Mouse (Mus musculus) heart, embryonic 13.5 days (tissue): Measurements from ENCODE around the gene Zcchc7. TPM values are rescaled to one million over a fixed set of nuclear protein-coding genes. Genes with fewer than 3 reads are reported as not detected.

ENCODE experiments used
- ATAC-seq: fragments of 200-750 bp; cut with Nextera tagmentation; 2 replicates; pipeline ENCODE4 v1.8.0; 2017; ENCODE audit warnings: moderate TSS enrichment; ENCODE audit not compliant: insufficient number of reproducible peaks, low FRiP score, low TSS enrichment; ENCODE audit errors: extremely low read depth
- H3K27ac ChIP-seq: fragments of 300-500 bp; sonication (generic); replicated peaks from 2 replicates; pipeline ENCODE4 v1.5.1; 2015; ENCODE audit warnings: moderate library complexity, mild to moderate bottlenecking, inconsistent platforms
- H3K27me3 ChIP-seq: fragments of 300-500 bp; sonication (generic); replicated peaks from 2 replicates; pipeline ENCODE4 v1.6.1; 2015; ENCODE audit warnings: mild to moderate bottlenecking, inconsistent platforms
- H3K36me3 ChIP-seq: fragments of 300-500 bp; sonication (generic); 2 replicates; pipeline ENCODE4 v1.6.1; 2015; ENCODE audit warnings: mild to moderate bottlenecking, inconsistent platforms
- H3K4me1 ChIP-seq: fragments of 300-500 bp; sonication (generic); 2 replicates; pipeline ENCODE4 v1.6.1; 2015; ENCODE audit warnings: inconsistent platforms
- H3K4me2 ChIP-seq: fragments of 300-500 bp; sonication (generic); 2 replicates; pipeline ENCODE4 v1.6.1; 2015; ENCODE audit warnings: inconsistent platforms, mild to moderate bottlenecking, moderate library complexity
- H3K4me3 ChIP-seq: fragments of 300-500 bp; sonication (generic); 2 replicates; pipeline ENCODE4 v1.5.1; 2015; ENCODE audit warnings: moderate library complexity, mild to moderate bottlenecking, inconsistent platforms
- H3K9ac ChIP-seq: fragments of 300-500 bp; sonication (generic); 2 replicates; pipeline ENCODE4 v1.6.1; 2015; ENCODE audit warnings: inconsistent platforms, mild to moderate bottlenecking, moderate library complexity
- H3K9me3 ChIP-seq: fragments of 300-500 bp; sonication (generic); 2 replicates; pipeline ENCODE4 v1.6.1; 2016; ENCODE audit warnings: inconsistent platforms
- WGBS: fragments of 180-500 bp; shearing (Covaris S2); methylation state at CpG from one replicate; pipeline ENCODE4 v1.1.7; 2015; ENCODE audit warnings: mixed read lengths; 5-methylcytosine and 5-hydroxymethylcytosine counted together
- polyA plus RNA-seq: library from polyadenylated mRNA; unstranded; fragments of >200 nt; fragmentation: Nextera tagmentation; extraction: Ambion mirVana; gene quantifications from 2 replicates; pipeline ENCODE4 v1.2.1, GENCODE M21; 2015

The Zcchc7 gene
- polyA plus RNA-seq, 1 experiment from 2014 or later = 15.5 TPM

GRCm38 (mm10) chr4:44776651-44777050 lies 21.0 kb downstream of the Zcchc7 start:
- 68% methylated on average over 2 of the region's 2 CpGs for WGBS
- no peak overlapping the region for H3K27ac ChIP-seq
- H3K27me3 ChIP-seq = no peaks in the 10 kb centered on the region

GRCm38 (mm10) chr4:44777101-44777500 lies 21.4 kb downstream of the Zcchc7 start:
- Histone ChIP-seq H3K9me3 (no peaks in the 10 kb centered on the region), H3K36me3 (no peaks in the 10 kb centered on the region), H3K9ac (no peak overlapping the region), H3K4me2 (no peak overlapping the region), H3K4me3 (no peak overlapping the region), H3K27ac (no peak overlapping the region), H3K27me3 (no peaks in the 10 kb centered on the region), H3K4me1 (peaks cover 3% of the 10 kb centered on the region)
- 78% methylated on average over 3 of the region's 3 CpGs for WGBS
- ATAC-seq = no peak

More at GRCm38 (mm10) chr4:44776651-44777050, 21.0 kb downstream of the Zcchc7 start:
- Histone ChIP-seq H3K9ac (no peak overlapping the region), H3K4me3 (no peak overlapping the region), H3K4me2 (no peak overlapping the region), H3K9me3 (no peaks in the 10 kb centered on the region), H3K36me3 (no peaks in the 10 kb centered on the region), H3K4me1 (peaks cover 3% of the 10 kb centered on the region)
- ATAC-seq = no peak

- Histone ChIP-seq H3K4me1 (peaks cover 3% of the 10 kb centered on the region), H3K9ac (no peak overlapping the region), H3K27me3 (no peaks in the 10 kb centered on the region), H3K9me3 (no peaks in the 10 kb centered on the region), H3K27ac (no peak overlapping the region), H3K4me3 (no peak overlapping the region), H3K4me2 (no peak overlapping the region), H3K36me3 (no peaks in the 10 kb centered on the region)
- no peak for ATAC-seq
Measured at GRCm38 (mm10) chr4:44777711-44778110, 22.0 kb downstream of the Zcchc7 start.

- no peak overlapping the region for H3K27ac ChIP-seq
- no peak overlapping the region for H3K9ac ChIP-seq
- no peak overlapping the region for H3K4me2 ChIP-seq
- no peaks in the 10 kb centered on the region for H3K27me3 ChIP-seq
- H3K4me3 ChIP-seq = no peak overlapping the region
- WGBS = 52% methylated on average over 3 of the region's 3 CpGs
- H3K9me3 ChIP-seq = no peaks in the 10 kb centered on the region
- no peaks in the 10 kb centered on the region for H3K36me3 ChIP-seq
- H3K4me1 ChIP-seq = peaks cover 3% of the 10 kb centered on the region
- no peak for ATAC-seq
Measured at GRCm38 (mm10) chr4:44778316-44778715, 22.6 kb downstream of the Zcchc7 start.

- ATAC-seq = no peak
- H3K9ac ChIP-seq = no peak overlapping the region
- no peak overlapping the region for H3K4me2 ChIP-seq
- H3K27ac ChIP-seq = no peak overlapping the region
- H3K9me3 ChIP-seq = no peaks in the 10 kb centered on the region
- peaks cover 3% of the 10 kb centered on the region for H3K4me1 ChIP-seq
- H3K27me3 ChIP-seq = no peaks in the 10 kb centered on the region
- no peak overlapping the region for H3K4me3 ChIP-seq
- H3K36me3 ChIP-seq = no peaks in the 10 kb centered on the region
- WGBS = 75% methylated on average over 4 of the region's 4 CpGs
Measured at GRCm38 (mm10) chr4:44780462-44781157, 24.9 kb downstream of the Zcchc7 start.

GRCm38 (mm10) chr4:44781494-44781893 lies 25.8 kb downstream of the Zcchc7 start:
- Histone ChIP-seq H3K36me3 (no peaks in the 10 kb centered on the region), H3K9ac (no peak overlapping the region), H3K27ac (no peak overlapping the region), H3K4me2 (no peak overlapping the region), H3K4me3 (no peak overlapping the region), H3K27me3 (no peaks in the 10 kb centered on the region), H3K9me3 (no peaks in the 10 kb centered on the region), H3K4me1 (peaks cover 3% of the 10 kb centered on the region)
- 88% methylated on average over 1 of the region's 1 CpGs for WGBS
- ATAC-seq = no peak

GRCm38 (mm10) chr4:44783566-44784292 lies 28.1 kb downstream of the Zcchc7 start:
- Histone ChIP-seq H3K4me1 (no peaks in the 10 kb centered on the region), H3K27me3 (no peaks in the 10 kb centered on the region), H3K36me3 (no peaks in the 10 kb centered on the region), H3K9me3 (no peaks in the 10 kb centered on the region), H3K9ac (no peak overlapping the region), H3K4me3 (no peak overlapping the region), H3K4me2 (no peak overlapping the region), H3K27ac (no peak overlapping the region)
- 59% methylated on average over 6 of the region's 6 CpGs for WGBS
- ATAC-seq = no peak

GRCm38 (mm10) chr4:44812855-44813254 lies 57.2 kb downstream of the Zcchc7 start:
- H3K27me3 ChIP-seq = no peaks in the 10 kb centered on the region
- peaks cover 20% of the 10 kb centered on the region for H3K4me1 ChIP-seq
- no peak overlapping the region for H3K27ac ChIP-seq
- H3K9me3 ChIP-seq = no peaks in the 10 kb centered on the region
- ATAC-seq = no peak
- no peak overlapping the region for H3K9ac ChIP-seq
- WGBS = 69% methylated on average over 1 of the region's 1 CpGs
- H3K4me3 ChIP-seq = no peak overlapping the region
- H3K36me3 ChIP-seq = no peaks in the 10 kb centered on the region
- H3K4me2 ChIP-seq = no peak overlapping the region

GRCm38 (mm10) chr4:44813770-44814169 lies 58.1 kb downstream of the Zcchc7 start:
- Histone ChIP-seq H3K9me3 (no peaks in the 10 kb centered on the region), H3K27ac (peak overlapping the region; percentile 49), H3K27me3 (no peaks in the 10 kb centered on the region), H3K36me3 (no peaks in the 10 kb centered on the region), H3K9ac (no peak overlapping the region), H3K4me1 (peaks cover 20% of the 10 kb centered on the region), H3K4me2 (peak overlapping the region; percentile 44), H3K4me3 (no peak overlapping the region)
- 12% methylated on average over 4 of the region's 4 CpGs for WGBS
- no peak for ATAC-seq

GRCm38 (mm10) chr4:44816584-44816983 lies 60.9 kb downstream of the Zcchc7 start:
- Histone ChIP-seq H3K4me2 (no peak overlapping the region), H3K9me3 (no peaks in the 10 kb centered on the region), H3K27ac (no peak overlapping the region), H3K4me1 (peaks cover 24% of the 10 kb centered on the region), H3K27me3 (no peaks in the 10 kb centered on the region), H3K36me3 (no peaks in the 10 kb centered on the region), H3K4me3 (no peak overlapping the region), H3K9ac (no peak overlapping the region)
- no peak for ATAC-seq
- WGBS = 45% methylated on average over 7 of the region's 7 CpGs

- H3K36me3 ChIP-seq = no peaks in the 10 kb centered on the region
- WGBS = 78% methylated on average over 3 of the region's 3 CpGs
- H3K9ac ChIP-seq = no peak overlapping the region
- H3K4me3 ChIP-seq = no peak overlapping the region
- no peaks in the 10 kb centered on the region for H3K9me3 ChIP-seq
- no peak overlapping the region for H3K27ac ChIP-seq
- no peaks in the 10 kb centered on the region for H3K27me3 ChIP-seq
- ATAC-seq = no peak
- no peaks in the 10 kb centered on the region for H3K4me1 ChIP-seq
- no peak overlapping the region for H3K4me2 ChIP-seq
Measured at GRCm38 (mm10) chr4:44830609-44831008, 74.9 kb downstream of the Zcchc7 start.

GRCm38 (mm10) chr4:44851835-44852251 lies 96.2 kb downstream of the Zcchc7 start:
- H3K27ac ChIP-seq = no peak overlapping the region
- 66% methylated on average over 6 of the region's 6 CpGs for WGBS

More at GRCm38 (mm10) chr4:44851835-44852251, 96.2 kb downstream of the Zcchc7 start:
- no peaks in the 10 kb centered on the region for H3K36me3 ChIP-seq
- no peak overlapping the region for H3K9ac ChIP-seq
- H3K27me3 ChIP-seq = no peaks in the 10 kb centered on the region
- H3K4me3 ChIP-seq = no peak overlapping the region
- H3K4me1 ChIP-seq = peaks cover 8% of the 10 kb centered on the region; the same call in 1 of the 2 replicates
- no peak for ATAC-seq
- H3K4me2 ChIP-seq = no peak overlapping the region
- no peaks in the 10 kb centered on the region for H3K9me3 ChIP-seq
